Mouse (Mus musculus) hindbrain, embryonic 11.5 days (tissue): ENCODE data around the gene Cdc42ep2. TPM values are rescaled to one million over a fixed set of nuclear protein-coding genes. Genes with fewer than 3 reads are reported as not detected.

ENCODE experiments used
- ATAC-seq: fragments of 200-750 bp; cut with Nextera tagmentation; 2 replicates; pipeline ENCODE4 v1.8.0; 2017; ENCODE audit warnings: mild to moderate bottlenecking, moderate TSS enrichment, moderate library complexity; ENCODE audit not compliant: low FRiP score
- DNase-seq: peaks from one replicate; pipeline ENCODE4 v3.0.0-alpha.2; 2015; ENCODE audit warnings: low spot score
- H3K27ac ChIP-seq: fragments of 300-500 bp; sonication (generic); 2 replicates; pipeline ENCODE4 v1.5.1; 2014; ENCODE audit warnings: mild to moderate bottlenecking, low read depth, low read length
- H3K27me3 ChIP-seq: fragments of 300-500 bp; sonication (generic); 2 replicates; pipeline ENCODE4 v1.6.1; 2014; ENCODE audit warnings: mild to moderate bottlenecking, low read length, moderate library complexity, mixed read lengths; ENCODE audit not compliant: control insufficient read depth, insufficient read depth
- H3K36me3 ChIP-seq: fragments of 300-500 bp; sonication (generic); 2 replicates; pipeline ENCODE4 v1.6.1; 2014; ENCODE audit warnings: mild to moderate bottlenecking, low read length, moderate library complexity, mixed read lengths; ENCODE audit not compliant: control insufficient read depth, insufficient read depth
- H3K4me1 ChIP-seq: fragments of 300-500 bp; sonication (generic); replicated peaks from 2 replicates; pipeline ENCODE4 v1.6.1; 2014; ENCODE audit warnings: low read length, mixed read lengths; ENCODE audit not compliant: control insufficient read depth, insufficient read depth
- H3K4me2 ChIP-seq: fragments of 300-500 bp; sonication (generic); replicated peaks from 2 replicates; pipeline ENCODE4 v1.6.1; 2014; ENCODE audit warnings: mild to moderate bottlenecking, low read depth, low read length
- H3K4me3 ChIP-seq: fragments of 300-500 bp; sonication (generic); 2 replicates; pipeline ENCODE4 v1.5.1; 2014; ENCODE audit warnings: low read depth, low read length
- H3K9ac ChIP-seq: fragments of 300-500 bp; sonication (generic); 2 replicates; pipeline ENCODE4 v1.6.1; 2014; ENCODE audit warnings: low read depth, low read length
- H3K9me3 ChIP-seq: fragments of 300-500 bp; sonication (generic); 2 replicates; pipeline ENCODE4 v1.6.1; 2016; ENCODE audit warnings: low read length; ENCODE audit not compliant: control insufficient read depth
- WGBS: fragments of 180-500 bp; shearing (Covaris S2); extraction: QIAGEN DNeasy Blood & Tissue Kit; methylation state at CpG from one replicate; pipeline ENCODE4 v1.1.7; 2014; 5-methylcytosine and 5-hydroxymethylcytosine counted together
- polyA plus RNA-seq: library from polyadenylated mRNA; unstranded; fragments of >200 nt; fragmentation: Nextera tagmentation; extraction: Ambion mirVana; gene quantifications from 2 replicates; pipeline ENCODE4 v1.2.1, GENCODE M21; 2014

Gene Cdc42ep2
- polyA plus RNA-seq, 1 experiment from 2014 or later, result 3.4 TPM

DNA sequence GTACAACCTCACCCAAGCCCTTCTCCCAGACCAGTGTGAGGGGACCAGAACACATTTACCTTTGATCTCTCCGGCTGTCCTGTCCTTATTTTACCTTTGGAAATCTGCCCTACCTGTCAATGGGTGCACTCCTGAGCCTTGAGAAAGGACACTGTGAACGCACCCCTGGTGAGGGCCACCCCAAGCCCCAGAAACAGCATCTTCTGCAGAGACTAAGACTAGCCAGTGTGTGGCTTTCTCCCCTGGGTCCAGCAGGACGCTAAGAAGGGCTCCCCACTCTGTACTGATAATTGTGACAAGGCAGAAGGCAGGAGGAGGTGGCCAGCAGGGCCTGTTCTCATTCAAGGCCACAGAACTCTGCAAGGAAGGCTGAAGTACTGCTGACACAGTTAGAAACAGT, 45.7 kb downstream of the Cdc42ep2 start:
- H3K4me2 ChIP-seq, result no peak overlapping the region
- H3K9ac ChIP-seq, result 0 out of 2 replicates have a peak overlapping the region, but pooled peaks have one; percentile 7
- peaks cover 2% of the 10 kb centered on the region; the same call in 1 of the 2 replicates for H3K4me1 ChIP-seq
- ATAC-seq (no peak), DNase-seq (no peak)
- no peak overlapping the region for H3K27ac ChIP-seq
- WGBS, result 76% methylated on average over 3 of the region's 3 CpGs
- no peaks in the 10 kb centered on the region for H3K36me3 ChIP-seq
- H3K4me3 ChIP-seq, result no peak overlapping the region
- H3K27me3 ChIP-seq, result no peaks in the 10 kb centered on the region
- H3K9me3 ChIP-seq, result no peaks in the 10 kb centered on the region

DNA sequence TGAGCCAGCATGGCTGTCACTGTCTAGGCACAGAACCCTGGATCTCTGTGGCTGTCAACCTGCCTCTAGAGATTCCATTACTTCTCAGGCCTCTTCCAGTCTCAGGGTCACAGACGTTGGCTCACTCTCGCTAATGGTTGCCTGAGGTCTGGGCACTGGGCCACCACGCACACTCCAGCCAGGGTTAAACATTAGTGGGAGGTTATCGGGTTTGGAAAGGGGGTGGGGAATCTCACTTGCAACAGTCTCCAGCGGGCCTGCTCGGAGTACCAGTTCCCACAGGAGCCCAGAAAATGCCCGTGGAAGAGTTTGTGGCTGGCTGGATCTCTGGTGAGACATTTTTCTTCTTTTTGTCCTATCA, 46.3 kb downstream of the Cdc42ep2 start:
- WGBS, result 83% methylated on average over 7 of the region's 7 CpGs
- no peak for DNase-seq
- no peak overlapping the region for H3K27ac ChIP-seq

DNA sequence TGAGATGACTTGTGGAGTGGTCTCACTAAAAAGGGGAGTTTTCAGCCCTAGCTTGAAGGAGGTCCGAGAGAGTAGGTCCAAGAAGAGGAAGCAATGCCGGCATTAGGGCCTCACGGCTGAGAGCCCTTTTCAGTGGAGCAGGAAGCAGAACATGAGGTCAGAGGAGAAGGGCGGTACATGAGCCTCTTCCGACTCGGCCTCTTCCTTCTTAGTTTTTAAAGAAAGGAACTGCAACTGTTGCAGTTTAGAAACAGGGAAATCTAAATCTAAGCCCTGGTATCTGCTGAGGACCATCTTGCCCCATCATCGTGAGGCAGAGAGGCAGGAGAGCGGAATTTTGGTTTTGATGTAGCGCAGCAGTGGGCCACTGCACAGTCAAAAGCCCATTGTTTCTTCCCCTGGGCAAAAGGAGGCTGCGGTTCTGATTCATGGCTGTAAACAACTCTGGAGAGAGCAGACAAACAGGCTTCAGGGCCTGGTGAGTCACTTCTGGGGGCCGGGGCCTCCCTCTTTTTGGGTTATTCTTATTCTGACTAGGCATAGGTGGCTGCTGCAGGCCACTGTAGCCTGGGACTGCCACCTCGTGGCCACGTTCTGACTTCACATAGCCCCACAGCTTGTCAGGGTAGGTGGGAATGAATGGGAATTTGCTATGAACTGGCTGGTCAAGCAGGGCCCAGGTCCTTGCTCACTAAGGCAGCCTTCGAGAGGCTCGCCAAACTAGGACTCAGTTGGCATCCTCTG, 46.8 kb downstream of the Cdc42ep2 start, which contains the start of gene Slc25a45:
Gene Slc25a45, plus strand, starts transcription at position 191 of the 744 bp plus-strand sequence.
- peak; percentile 74 for DNase-seq
- Histone ChIP-seq H3K27ac (no peak within 1 kb of the TSS), H3K4me1 (peaks cover 2% of the 10 kb centered on the region; the same call in 1 of the 2 replicates), H3K27me3 (no peaks in the 10 kb centered on the region), H3K9ac (peak within 1 kb of the TSS; percentile 11; the same call in 1 of the 2 replicates), H3K4me3 (no peak within 1 kb of the TSS), H3K4me2 (no peak within 1 kb of the TSS), H3K36me3 (no peaks in the 10 kb centered on the region), H3K9me3 (no peaks in the 10 kb centered on the region)
- WGBS, result 51% methylated on average over 15 of the region's 15 CpGs
- ATAC-seq, result peak; percentile 33; the same call in 1 of the 2 replicates

More for the DNA sequence above, 46.3 kb downstream of the Cdc42ep2 start:
- H3K36me3 ChIP-seq, result no peaks in the 10 kb centered on the region
- peaks cover 2% of the 10 kb centered on the region; the same call in 1 of the 2 replicates for H3K4me1 ChIP-seq
- no peak overlapping the region for H3K9ac ChIP-seq
- no peak overlapping the region for H3K4me2 ChIP-seq
- no peak for ATAC-seq
- H3K27me3 ChIP-seq, result no peaks in the 10 kb centered on the region
- no peak overlapping the region for H3K4me3 ChIP-seq
- no peaks in the 10 kb centered on the region for H3K9me3 ChIP-seq

DNA sequence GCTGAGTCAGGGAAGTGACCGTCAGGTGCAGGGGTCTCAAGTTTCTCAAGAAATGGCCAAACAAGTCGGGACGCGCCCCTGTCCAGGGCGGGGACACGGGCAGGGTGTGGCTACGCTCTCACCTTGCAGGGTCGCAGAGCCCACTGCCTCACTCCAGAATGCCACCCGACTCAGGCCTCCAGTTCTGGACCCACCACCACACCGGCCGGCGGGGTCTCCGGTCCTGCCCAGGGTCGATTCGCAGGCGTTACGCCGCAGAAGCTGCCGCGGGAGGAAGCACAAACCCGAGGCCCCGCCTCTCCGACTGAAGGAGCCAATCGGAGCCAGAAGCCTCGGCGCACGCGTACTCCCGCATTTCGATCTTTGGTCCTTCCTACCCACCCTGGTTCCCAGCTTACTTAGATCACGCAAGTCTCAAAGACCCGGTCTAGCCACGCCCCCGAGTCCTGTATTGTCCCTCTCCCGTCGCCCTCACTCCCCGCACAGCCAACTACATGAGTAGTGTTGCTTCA, 49.6 kb downstream of the Cdc42ep2 start, which contains the start of gene Frmd8:
Gene Frmd8, minus strand, starts transcription at position 306 of the 512 bp plus-strand sequence.
- H3K36me3 ChIP-seq, result no peaks in the 10 kb centered on the region
- peak within 1 kb of the TSS; percentile 64 for H3K4me2 ChIP-seq
- H3K4me3 ChIP-seq, result peak within 1 kb of the TSS; percentile 81
- H3K27ac ChIP-seq, result peak within 1 kb of the TSS; percentile 34; the same call in 1 of the 2 replicates
- H3K9me3 ChIP-seq, result no peaks in the 10 kb centered on the region
- DNase-seq (peak; percentile 97), ATAC-seq (peak; percentile 88)
- H3K9ac ChIP-seq, result peak within 1 kb of the TSS; percentile 88
- WGBS, result under 1% methylated on average over 37 of the region's 37 CpGs
- peaks cover 4% of the 10 kb centered on the region; the same call in 1 of the 2 replicates for H3K4me1 ChIP-seq
- no peaks in the 10 kb centered on the region for H3K27me3 ChIP-seq

DNA sequence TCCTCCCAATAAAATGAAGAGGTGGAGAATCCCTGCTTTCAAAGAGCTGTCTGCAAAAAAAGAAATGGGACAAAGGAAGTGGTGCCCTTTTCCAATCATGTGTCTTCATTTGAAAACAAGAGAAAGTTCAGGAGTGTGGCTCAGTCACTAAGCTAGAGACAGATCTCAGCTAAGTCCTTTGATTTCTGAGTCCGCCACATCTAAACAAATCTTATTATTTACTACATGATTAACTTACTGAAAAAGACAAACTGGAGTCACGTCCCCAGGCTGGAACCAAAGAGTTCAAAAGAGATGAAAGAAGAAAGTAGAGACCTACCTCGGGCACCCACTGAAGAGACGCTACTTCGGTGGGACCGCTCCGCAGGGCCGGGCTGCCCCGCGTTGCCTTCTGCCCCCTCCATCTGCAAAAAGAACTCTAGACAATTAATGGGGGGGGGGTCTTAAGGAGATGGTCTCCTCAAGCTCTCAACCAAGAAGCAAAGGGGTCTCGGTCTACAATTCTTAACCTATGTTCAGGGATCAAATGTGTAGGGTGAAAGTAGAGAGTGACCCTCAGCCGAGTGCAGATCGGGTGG, 50.1 kb downstream of the Cdc42ep2 start:
- Histone ChIP-seq H3K4me2 (peak overlapping the region; percentile 64), H3K27ac (no peak overlapping the region), H3K36me3 (no peaks in the 10 kb centered on the region), H3K9me3 (no peaks in the 10 kb centered on the region), H3K4me1 (peaks cover 4% of the 10 kb centered on the region; the same call in 1 of the 2 replicates), H3K27me3 (no peaks in the 10 kb centered on the region), H3K4me3 (peak overlapping the region; percentile 81), H3K9ac (peak overlapping the region; percentile 88)
- ATAC-seq, result no peak
- DNase-seq, result no peak
- WGBS, result 13% methylated on average over 13 of the region's 13 CpGs

DNA sequence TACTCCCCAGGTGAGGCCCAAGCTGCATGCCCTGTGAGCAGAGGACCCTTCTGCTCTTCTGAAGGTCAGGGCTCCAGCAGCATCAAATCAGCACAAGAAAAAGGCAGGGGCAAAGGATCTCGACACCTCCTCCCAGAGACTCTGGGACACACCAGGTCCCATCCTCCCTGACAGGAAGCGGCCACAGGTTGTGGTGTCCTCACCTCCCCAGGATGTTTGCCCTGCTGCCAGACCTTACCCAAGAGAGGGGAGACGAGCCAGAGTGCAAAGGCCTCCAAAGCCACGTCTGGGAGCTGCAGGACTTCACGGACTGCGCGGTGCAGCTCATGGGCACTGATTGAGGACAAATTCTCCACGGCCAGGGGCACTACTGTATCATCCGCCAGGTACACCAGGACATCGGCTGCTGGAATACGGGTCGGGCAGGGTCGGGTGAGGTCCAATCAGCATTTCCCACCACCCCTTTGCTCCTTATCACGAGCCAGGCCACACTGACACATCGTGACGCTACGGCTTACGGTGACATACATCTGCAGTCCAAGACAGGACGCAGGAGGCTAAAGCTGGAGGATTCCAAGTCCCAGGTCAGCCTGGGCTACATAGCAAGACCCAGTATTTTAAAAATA, 51.6 kb downstream of the Cdc42ep2 start:
- Histone ChIP-seq H3K9me3 (no peaks in the 10 kb centered on the region), H3K4me2 (no peak overlapping the region), H3K36me3 (no peaks in the 10 kb centered on the region), H3K4me3 (no peak overlapping the region; the same call in 1 of the 2 replicates), H3K9ac (no peak overlapping the region), H3K4me1 (peaks cover 4% of the 10 kb centered on the region; the same call in 1 of the 2 replicates), H3K27me3 (no peaks in the 10 kb centered on the region), H3K27ac (no peak overlapping the region)
- WGBS, result 89% methylated on average over 19 of the region's 19 CpGs
- DNase-seq, result no peak
- ATAC-seq, result no peak

DNA sequence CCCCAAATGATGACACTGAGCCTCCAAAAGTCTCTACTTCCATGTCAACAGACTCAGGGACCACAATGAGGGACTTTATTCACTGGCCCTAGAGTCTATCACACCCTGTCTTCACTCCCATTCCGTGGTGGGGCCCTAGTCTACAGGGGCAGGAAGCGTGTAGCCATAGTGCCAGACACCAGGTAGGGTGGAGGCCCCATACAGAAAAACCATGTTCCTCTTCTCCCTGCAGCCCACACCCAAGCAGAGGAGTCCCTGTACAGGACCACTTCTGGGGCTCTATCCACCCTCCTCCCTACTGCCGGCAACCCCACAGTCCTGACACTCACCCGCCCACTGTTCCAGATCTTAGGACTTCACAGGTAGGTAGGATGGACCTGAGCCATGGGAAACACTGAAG, 52.1 kb downstream of the Cdc42ep2 start:
- Histone ChIP-seq H3K27ac (no peak overlapping the region), H3K9me3 (no peaks in the 10 kb centered on the region), H3K36me3 (no peaks in the 10 kb centered on the region), H3K9ac (no peak overlapping the region), H3K4me3 (no peak overlapping the region), H3K4me2 (no peak overlapping the region), H3K4me1 (peaks cover 4% of the 10 kb centered on the region; the same call in 1 of the 2 replicates), H3K27me3 (no peaks in the 10 kb centered on the region)
- DNase-seq (no peak), ATAC-seq (no peak)
- 88% methylated on average over 4 of the region's 4 CpGs for WGBS

DNA sequence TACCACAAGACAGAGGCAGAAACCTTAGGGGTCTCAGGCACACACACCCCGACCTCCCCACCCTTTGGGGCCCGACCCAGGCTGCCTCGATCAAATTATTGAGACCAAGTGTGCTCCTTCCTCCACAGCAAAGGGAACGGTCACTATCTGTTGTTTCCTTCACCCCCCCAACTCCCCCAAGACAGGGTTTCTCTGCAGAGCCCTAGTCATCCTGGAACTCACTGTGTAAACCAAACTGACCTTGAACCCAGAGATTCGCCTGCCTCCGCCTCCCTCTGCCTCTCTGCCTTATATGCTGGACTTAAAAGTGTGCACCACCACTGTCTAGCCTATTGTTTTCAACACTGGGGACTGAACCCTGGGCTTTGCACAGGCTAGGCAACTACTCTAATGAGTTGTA, 52.9 kb downstream of the Cdc42ep2 start:
- Histone ChIP-seq H3K9ac (peak overlapping the region; percentile 37), H3K9me3 (no peaks in the 10 kb centered on the region), H3K4me2 (no peak overlapping the region), H3K27me3 (no peaks in the 10 kb centered on the region), H3K36me3 (no peaks in the 10 kb centered on the region), H3K27ac (peak overlapping the region; percentile 62), H3K4me1 (peaks cover 4% of the 10 kb centered on the region; the same call in 1 of the 2 replicates), H3K4me3 (no peak overlapping the region)
- WGBS, result 55% methylated on average over 6 of the region's 6 CpGs
- ATAC-seq (no peak), DNase-seq (peak; percentile 29)
